Mouse (Mus musculus) lung, embryonic 14.5 days (tissue): ENCODE data around the gene Col19a1. TPM values are rescaled to one million over a fixed set of nuclear protein-coding genes. Genes with fewer than 3 reads are reported as not detected.

Experiments
- ATAC-seq: fragments of 200-750 bp; cut with Nextera tagmentation; 2 replicates; pipeline ENCODE4 v1.8.0; 2017; ENCODE audit warnings: mild to moderate bottlenecking, moderate TSS enrichment, moderate library complexity; ENCODE audit not compliant: insufficient read depth
- DNase-seq: peaks from one replicate; pipeline ENCODE4 v3.0.0-alpha.2; 2015
- H3K27ac ChIP-seq: fragments of 300-500 bp; sonication (generic); 2 replicates; pipeline ENCODE4 v1.5.1; 2014; ENCODE audit warnings: low read depth, mild to moderate bottlenecking, moderate library complexity
- H3K27me3 ChIP-seq: fragments of 300-500 bp; sonication (generic); 2 replicates; pipeline ENCODE4 v1.6.1; 2014; ENCODE audit warnings: low read length, control low read depth; ENCODE audit not compliant: insufficient read depth
- H3K36me3 ChIP-seq: fragments of 300-500 bp; sonication (generic); 2 replicates; pipeline ENCODE4 v1.6.1; 2014; ENCODE audit warnings: control low read depth; ENCODE audit not compliant: insufficient read depth
- H3K4me1 ChIP-seq: fragments of 300-500 bp; sonication (generic); 2 replicates; pipeline ENCODE4 v1.6.1; 2014; ENCODE audit warnings: antibody characterized with exemption, control low read depth; ENCODE audit not compliant: insufficient read depth
- H3K4me2 ChIP-seq: fragments of 300-500 bp; sonication (generic); 2 replicates; pipeline ENCODE4 v1.6.1; 2014; ENCODE audit warnings: mild to moderate bottlenecking
- H3K4me3 ChIP-seq: fragments of 300-500 bp; sonication (generic); 2 replicates; pipeline ENCODE4 v1.5.1; 2014; ENCODE audit warnings: low read depth, low read length
- H3K9ac ChIP-seq: fragments of 300-500 bp; sonication (generic); 2 replicates; pipeline ENCODE4 v1.6.1; 2014
- H3K9me3 ChIP-seq: fragments of 300-500 bp; sonication (generic); 2 replicates; pipeline ENCODE4 v1.6.1; 2016; ENCODE audit warnings: low read depth, low read length, control low read depth
- CTCF ChIP-seq: IDR thresholded peaks from 2 replicates; pipeline ENCODE4 v1.5.1; 2016; ENCODE audit warnings: antibody characterized with exemption, low read depth
- WGBS: fragments of 180-500 bp; shearing (Covaris S2); extraction: QIAGEN DNeasy Blood & Tissue Kit; methylation state at CpG from one replicate; pipeline ENCODE4 v1.1.7; 2014; 5-methylcytosine and 5-hydroxymethylcytosine counted together
- polyA plus RNA-seq: library from polyadenylated mRNA; unstranded; fragments of >200 nt; fragmentation: Nextera tagmentation; extraction: Ambion mirVana; gene quantifications from 2 replicates; pipeline ENCODE4 v1.2.1, GENCODE M21; 2014

Gene Col19a1
- polyA plus RNA-seq, 1 experiment from 2014 or later, result not detected

GRCm38 (mm10) chr1:24378125-24378821 lies 209.0 kb downstream of the Col19a1 start:
- DNase-seq, result peak; percentile 84

DNA sequence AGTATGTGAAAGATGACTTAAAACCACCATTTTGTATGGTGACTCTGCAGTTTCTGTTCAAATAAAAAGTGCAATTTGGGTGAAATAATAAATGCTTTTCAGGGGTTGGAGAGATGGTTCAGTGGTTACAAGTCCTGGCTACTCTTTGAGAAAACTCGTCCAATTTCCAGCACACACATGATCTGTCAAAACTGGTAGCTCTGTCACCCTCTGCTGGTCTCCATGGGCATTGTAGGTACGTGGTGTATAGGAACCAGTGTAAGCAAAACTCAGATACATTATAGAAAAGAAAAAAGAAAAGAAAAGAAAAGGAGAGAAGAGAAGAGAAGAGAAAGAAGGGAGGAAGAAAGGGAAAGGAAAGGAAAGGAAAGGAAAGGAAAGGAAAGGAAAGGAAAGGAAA lies 212.4 kb downstream of the Col19a1 start:
- no peak overlapping the region for H3K27ac ChIP-seq
- DNase-seq (peak; percentile 69), ATAC-seq (no peak)
- H3K4me2 ChIP-seq, result no peak overlapping the region
- peak; percentile 54 for TF ChIP-seq CTCF
- no peaks in the 10 kb centered on the region for H3K27me3 ChIP-seq
- H3K9me3 ChIP-seq, result no peaks in the 10 kb centered on the region
- 26% methylated on average over 2 of the region's 2 CpGs for WGBS
- H3K9ac ChIP-seq, result no peak overlapping the region
- H3K4me1 ChIP-seq, result no peaks in the 10 kb centered on the region
- no peaks in the 10 kb centered on the region for H3K36me3 ChIP-seq
- H3K4me3 ChIP-seq, result no peak overlapping the region

More at GRCm38 (mm10) chr1:24378125-24378821, 209.0 kb downstream of the Col19a1 start:
- WGBS, result 7% methylated on average over 8 of the region's 8 CpGs
- H3K9me3 ChIP-seq, result no peaks in the 10 kb centered on the region
- peak; percentile 69 for TF ChIP-seq CTCF
- no peaks in the 10 kb centered on the region for H3K27me3 ChIP-seq
- H3K36me3 ChIP-seq, result no peaks in the 10 kb centered on the region
- no peak overlapping the region for H3K9ac ChIP-seq
- peak; percentile 97 for ATAC-seq
- no peak overlapping the region for H3K27ac ChIP-seq
- 0 out of 2 replicates have a peak overlapping the region, but pooled peaks have one; percentile 3 for H3K4me2 ChIP-seq
- no peaks in the 10 kb centered on the region for H3K4me1 ChIP-seq
- H3K4me3 ChIP-seq, result no peak overlapping the region

DNA sequence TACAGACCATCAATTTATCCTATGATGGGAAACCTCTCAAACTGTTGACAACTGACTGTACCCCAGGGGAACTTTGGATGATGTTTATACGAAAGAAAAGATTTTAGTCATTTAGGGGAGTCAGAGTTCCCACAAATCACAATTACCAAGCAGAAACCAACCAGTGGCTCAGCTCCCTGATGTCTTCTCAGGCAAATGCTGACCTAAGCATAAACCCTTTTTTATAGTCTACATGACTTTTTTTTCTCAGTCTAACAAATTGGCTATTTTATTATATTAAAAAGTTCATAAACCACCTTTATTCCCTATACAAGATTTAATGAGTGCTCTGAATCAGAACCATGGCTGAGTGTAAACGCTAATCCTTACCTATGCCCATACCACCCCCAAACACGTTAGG lies 213.6 kb downstream of the Col19a1 start:
- no peak overlapping the region for H3K4me3 ChIP-seq
- no peaks in the 10 kb centered on the region for H3K36me3 ChIP-seq
- no peaks in the 10 kb centered on the region for H3K9me3 ChIP-seq
- no peak overlapping the region for H3K4me2 ChIP-seq
- no peak overlapping the region for H3K9ac ChIP-seq
- ATAC-seq (no peak), DNase-seq (no peak)
- TF ChIP-seq CTCF, result no peak
- H3K27ac ChIP-seq, result no peak overlapping the region
- WGBS, result 67% methylated on average over 3 of the region's 3 CpGs
- H3K4me1 ChIP-seq, result no peaks in the 10 kb centered on the region
- no peaks in the 10 kb centered on the region for H3K27me3 ChIP-seq

- ATAC-seq (no peak), DNase-seq (no peak)
- no peak for TF ChIP-seq CTCF
- Histone ChIP-seq H3K9me3 (no peaks in the 10 kb centered on the region), H3K27me3 (no peaks in the 10 kb centered on the region), H3K4me3 (no peak overlapping the region), H3K9ac (no peak overlapping the region), H3K27ac (no peak overlapping the region), H3K4me2 (no peak overlapping the region), H3K4me1 (no peaks in the 10 kb centered on the region), H3K36me3 (no peaks in the 10 kb centered on the region)
- WGBS, result 66% methylated on average over 4 of the region's 4 CpGs
Observed at GRCm38 (mm10) chr1:24372471-24373258, 214.6 kb downstream of the Col19a1 start.

DNA sequence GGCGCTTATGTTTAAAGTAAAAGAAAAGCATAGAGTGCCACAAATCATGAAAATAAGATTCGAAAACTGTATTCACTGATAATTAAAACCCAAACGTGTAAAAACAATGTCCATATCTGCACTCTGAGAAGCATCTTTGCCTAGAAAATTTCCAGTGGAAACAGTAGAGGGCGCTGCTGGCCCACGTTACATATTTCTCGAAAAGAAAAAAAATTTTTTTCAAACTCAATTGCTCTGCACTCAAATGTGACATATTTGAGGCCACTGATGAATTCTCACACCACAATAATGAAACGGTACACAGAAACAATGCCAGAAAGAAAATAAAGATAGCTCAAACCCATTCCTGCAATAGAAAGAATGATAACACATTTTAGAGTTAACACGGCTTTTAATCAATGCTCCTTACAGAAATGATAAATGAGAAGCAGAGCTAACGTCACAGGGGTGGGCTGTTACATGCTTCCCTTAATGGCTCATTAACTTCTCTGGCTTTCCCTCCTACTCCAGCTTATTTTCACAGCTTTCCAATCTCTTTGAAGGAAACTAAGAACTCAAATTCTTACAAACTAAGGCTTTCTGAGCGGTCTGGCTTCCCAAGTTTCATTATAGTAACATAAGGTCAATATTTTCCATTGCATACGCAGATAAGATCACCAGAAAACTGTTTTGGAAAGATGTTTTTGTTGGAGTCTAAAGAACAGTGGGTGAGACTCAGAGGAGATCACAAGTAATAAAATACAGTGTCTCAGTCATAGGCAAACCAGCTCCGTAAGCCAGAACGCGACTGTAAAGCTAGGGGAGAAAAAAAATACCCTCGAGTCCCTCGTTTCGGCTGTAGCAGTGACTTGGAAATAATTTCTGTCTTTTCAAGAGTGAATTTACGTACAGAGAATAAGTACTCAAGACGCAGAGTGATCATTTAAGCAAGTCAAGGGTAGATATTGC lies 219.4 kb downstream of the Col19a1 start:
- no peaks in the 10 kb centered on the region for H3K9me3 ChIP-seq
- no peak overlapping the region for H3K9ac ChIP-seq
- H3K27ac ChIP-seq, result no peak overlapping the region
- peak overlapping the region; percentile 36; the same call in 1 of the 2 replicates for H3K4me2 ChIP-seq
- WGBS, result 44% methylated on average over 19 of the region's 19 CpGs
- H3K4me1 ChIP-seq, result no peaks in the 10 kb centered on the region
- no peaks in the 10 kb centered on the region for H3K36me3 ChIP-seq
- no peak for ATAC-seq
- no peaks in the 10 kb centered on the region for H3K27me3 ChIP-seq
- H3K4me3 ChIP-seq, result no peak overlapping the region
- peak; percentile 70 for TF ChIP-seq CTCF
- DNase-seq, result peak; percentile 77

DNA sequence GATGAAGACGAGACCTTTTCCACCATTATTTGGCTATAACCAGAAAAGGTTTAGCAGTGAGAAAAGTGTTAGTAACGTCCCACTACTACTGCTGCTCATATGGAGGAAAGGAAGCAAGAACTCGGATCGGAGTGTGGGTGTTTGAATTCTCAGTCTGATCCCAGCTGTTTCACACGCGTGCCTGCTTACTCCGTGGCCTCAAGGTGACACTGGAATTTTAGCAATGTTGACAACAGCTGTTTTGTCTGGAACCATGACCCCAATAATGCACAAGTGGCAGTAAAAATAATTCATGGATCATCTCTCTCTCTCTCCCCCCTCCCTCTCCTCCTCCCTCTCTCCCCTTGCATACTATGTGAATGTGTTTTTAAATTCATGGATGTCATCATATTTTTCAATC lies 222.5 kb downstream of the Col19a1 start:
- Histone ChIP-seq H3K4me2 (no peak overlapping the region), H3K9me3 (no peaks in the 10 kb centered on the region), H3K9ac (no peak overlapping the region), H3K4me1 (no peaks in the 10 kb centered on the region), H3K4me3 (no peak overlapping the region), H3K27me3 (no peaks in the 10 kb centered on the region), H3K27ac (no peak overlapping the region), H3K36me3 (no peaks in the 10 kb centered on the region)
- WGBS, result 59% methylated on average over 7 of the region's 7 CpGs
- TF ChIP-seq CTCF, result no peak
- ATAC-seq (no peak), DNase-seq (no peak)
